Mouse (Mus musculus) liver, adult 2 months (tissue): ENCODE data around the gene Mrtfb.

Experiments
- CTCF ChIP-seq: fragments of 200-500 bp; IDR thresholded peaks from 2 replicates; pipeline ENCODE4 v1.5.1; 2011; ENCODE audit warnings: low read depth, low read length, control low read depth
- POLR2A ChIP-seq: fragments of 200-500 bp; IDR thresholded peaks from 2 replicates; pipeline ENCODE4 v1.6.1; 2011; ENCODE audit warnings: low read length, control low read depth; ENCODE audit not compliant: insufficient read depth; ENCODE audit errors: extremely low read depth

GRCm38 (mm10) chr16:13267350-13267904 lies 11.1 kb downstream of the Mrtfb start:
- no peak for TF ChIP-seq CTCF
- TF ChIP-seq POLR2A = no peak
